Mouse (Mus musculus) embryonic facial prominence, embryonic 14.5 days (tissue): ENCODE measurements around the gene Tmub1. TPM values are rescaled to one million over a fixed set of nuclear protein-coding genes. Genes with fewer than 3 reads are reported as not detected.
"Not testable (repeated sequence)": the region's sequence is repeated elsewhere in the genome, so short reads cannot be mapped to it uniquely, and the experiment has no call there.

Source experiments
- ATAC-seq: fragments of 200-750 bp; cut with Nextera tagmentation; 2 replicates; pipeline ENCODE4 v1.8.0; 2017; ENCODE audit warnings: low read depth, moderate number of reproducible peaks, moderate TSS enrichment
- DNase-seq: peaks from one replicate; pipeline ENCODE4 v3.0.0-alpha.2; 2015; ENCODE audit warnings: low spot score
- H3K27ac ChIP-seq: fragments of 300-500 bp; sonication (generic); replicated peaks from 2 replicates; pipeline ENCODE4 v1.5.1; 2014; ENCODE audit warnings: low read depth, mild to moderate bottlenecking, low read length, moderate library complexity
- H3K27me3 ChIP-seq: fragments of 300-500 bp; sonication (generic); replicated peaks from 2 replicates; pipeline ENCODE4 v1.6.1; 2014; ENCODE audit warnings: low read length; ENCODE audit not compliant: control insufficient read depth, insufficient read depth
- H3K36me3 ChIP-seq: fragments of 300-500 bp; sonication (generic); 2 replicates; pipeline ENCODE4 v1.6.1; 2014; ENCODE audit warnings: low read length, mixed read lengths; ENCODE audit not compliant: control insufficient read depth, insufficient read depth
- H3K4me1 ChIP-seq: fragments of 300-500 bp; sonication (generic); 2 replicates; pipeline ENCODE4 v1.6.1; 2014; ENCODE audit warnings: antibody characterized with exemption, low read length; ENCODE audit not compliant: control insufficient read depth, insufficient read depth
- H3K4me2 ChIP-seq: fragments of 300-500 bp; sonication (generic); 2 replicates; pipeline ENCODE4 v1.6.1; 2014; ENCODE audit warnings: low read depth, mild to moderate bottlenecking, low read length, moderate library complexity, mixed read lengths
- H3K4me3 ChIP-seq: fragments of 300-500 bp; sonication (generic); 2 replicates; pipeline ENCODE4 v1.5.1; 2014; ENCODE audit warnings: low read depth, mild to moderate bottlenecking, low read length
- H3K9ac ChIP-seq: fragments of 300-500 bp; sonication (generic); 2 replicates; pipeline ENCODE4 v1.6.1; 2014; ENCODE audit warnings: low read depth, mild to moderate bottlenecking, low read length, moderate library complexity, mixed read lengths
- H3K9me3 ChIP-seq: fragments of 300-500 bp; sonication (generic); 2 replicates; pipeline ENCODE4 v1.6.1; 2016; ENCODE audit warnings: low read length; ENCODE audit not compliant: control insufficient read depth
- WGBS: fragments of 180-500 bp; shearing (Covaris S2); extraction: QIAGEN DNeasy Blood & Tissue Kit; methylation state at CpG from one replicate; pipeline ENCODE4 v1.1.7; 2014; 5-methylcytosine and 5-hydroxymethylcytosine counted together
- polyA plus RNA-seq: library from polyadenylated mRNA; unstranded; fragments of >200 nt; fragmentation: Nextera tagmentation; extraction: Ambion mirVana; gene quantifications from 2 replicates; pipeline ENCODE4 v1.2.1, GENCODE M21; 2014

The Tmub1 gene
- polyA plus RNA-seq, 1 experiment from 2014 or later, result 16.5 TPM

DNA sequence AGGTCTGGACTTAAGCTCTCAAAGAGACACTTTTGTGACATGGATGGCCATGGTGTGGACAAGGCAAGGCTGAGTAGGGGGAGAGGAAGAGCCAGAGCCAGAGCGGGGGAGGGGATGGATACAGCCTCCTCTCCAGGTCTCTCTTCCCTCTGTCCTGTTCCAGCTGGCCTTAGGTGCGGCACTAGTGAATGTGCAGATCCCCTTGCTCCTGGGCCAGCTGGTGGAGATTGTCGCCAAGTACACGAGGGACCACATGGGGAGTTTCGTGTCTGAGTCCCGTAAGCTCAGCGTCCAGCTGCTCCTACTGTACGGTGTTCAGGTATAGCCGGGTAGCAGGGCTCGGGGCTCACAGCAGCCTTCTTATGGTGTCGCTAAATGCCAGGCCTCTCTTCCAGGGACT, 47.3 kb downstream of the Tmub1 start:
- Histone ChIP-seq H3K9me3 (no peaks in the 10 kb centered on the region), H3K27ac (no peak overlapping the region), H3K36me3 (peaks cover 20% of the 10 kb centered on the region; the same call in 1 of the 2 replicates), H3K27me3 (no peaks in the 10 kb centered on the region), H3K4me2 (no peak overlapping the region), H3K4me1 (no peaks in the 10 kb centered on the region), H3K9ac (no peak overlapping the region), H3K4me3 (no peak overlapping the region)
- WGBS, result 74% methylated on average over 11 of the region's 11 CpGs
- DNase-seq (no peak), ATAC-seq (no peak)

DNA sequence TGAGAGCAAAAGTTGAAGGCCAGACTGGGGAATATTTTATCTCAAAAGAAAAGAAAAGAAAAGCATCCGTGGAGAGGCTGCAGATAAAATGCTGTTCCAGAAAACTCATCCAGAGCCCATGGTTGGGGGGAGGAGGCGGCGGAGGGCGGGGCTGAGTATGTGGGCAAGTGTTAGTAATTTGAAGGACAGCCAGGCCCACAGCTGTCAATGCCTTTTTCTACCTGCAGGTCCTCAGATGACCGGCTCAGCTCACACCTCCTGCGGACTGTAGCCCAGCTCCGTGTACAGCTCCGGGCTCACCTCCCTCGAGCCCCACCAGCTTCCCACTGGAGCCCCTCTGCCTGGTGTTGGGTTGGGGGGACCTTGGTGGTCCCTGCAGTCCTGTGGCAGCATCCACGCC, 48.0 kb downstream of the Tmub1 start:
- DNase-seq (no peak), ATAC-seq (no peak)
- Histone ChIP-seq H3K36me3 (peaks cover 20% of the 10 kb centered on the region; the same call in 1 of the 2 replicates), H3K27ac (no peak overlapping the region), H3K4me3 (no peak overlapping the region), H3K4me1 (no peaks in the 10 kb centered on the region), H3K4me2 (no peak overlapping the region), H3K9ac (no peak overlapping the region), H3K9me3 (no peaks in the 10 kb centered on the region), H3K27me3 (no peaks in the 10 kb centered on the region)
- 88% methylated on average over 9 of the region's 10 CpGs for WGBS

DNA sequence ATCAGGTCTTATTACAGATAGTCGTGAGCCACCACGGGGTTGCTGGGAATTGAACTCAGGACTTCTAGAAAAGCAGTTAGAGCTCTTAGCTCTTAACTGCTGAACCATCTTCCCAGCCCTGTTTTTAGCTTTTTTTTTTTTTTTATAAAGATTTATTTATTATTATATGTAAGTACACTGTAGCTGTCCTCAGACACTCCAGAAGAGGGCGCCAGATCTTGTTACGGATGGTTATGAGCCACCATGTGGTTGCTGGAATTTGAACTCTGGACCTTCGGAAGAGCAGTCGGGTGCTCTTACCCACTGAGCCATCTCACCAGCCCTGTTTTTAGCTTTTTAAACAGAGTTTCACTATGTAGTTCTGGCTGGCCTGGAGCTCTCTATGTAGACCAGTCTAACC, 51.4 kb downstream of the Tmub1 start:
- ATAC-seq, DNase-seq, H3K9ac ChIP-seq, H3K4me3 ChIP-seq, H3K27me3 ChIP-seq, H3K36me3 ChIP-seq, H3K9me3 ChIP-seq, H3K4me1 ChIP-seq, H3K27ac ChIP-seq, H3K4me2 ChIP-seq: not testable (repeated sequence)
- 86% methylated on average over 6 of the region's 6 CpGs for WGBS

Other genes with a start within 250 kb of the Tmub1 start
- 6.7 and 7.6 TPM in 2 replicates for gene Kcnh2, start 96.2 kb downstream of the Tmub1 start, polyA plus RNA-seq
- 7.8 and 7.9 TPM in 2 replicates for gene Nos3, start 83.0 kb downstream of the Tmub1 start, polyA plus RNA-seq
- 0.75 and 0.81 TPM in 2 replicates for gene Atg9b, start 55.7 kb downstream of the Tmub1 start, polyA plus RNA-seq
- 35.6 and 42.0 TPM in 2 replicates for gene Abcb8, start 54.2 kb downstream of the Tmub1 start, polyA plus RNA-seq
- 1.7 and 2.1 TPM in 2 replicates for gene Asic3, start 34.5 kb downstream of the Tmub1 start, polyA plus RNA-seq
- gene Cdk5, start 24.3 kb downstream of the Tmub1 start, polyA plus RNA-seq, result 48.2 and 55.0 TPM in 2 replicates
- 26.0 and 31.0 TPM in 2 replicates for gene Slc4a2, start 24.0 kb downstream of the Tmub1 start, polyA plus RNA-seq
- gene Fastk, start 2.6 kb downstream of the Tmub1 start, polyA plus RNA-seq, result 111 and 119 TPM in 2 replicates
- 31.5 and 33.9 TPM in 2 replicates for gene Agap3, start 4.3 kb upstream of the Tmub1 start, polyA plus RNA-seq
- gene Gbx1, start 79.3 kb upstream of the Tmub1 start, polyA plus RNA-seq, result 0.04 and 0.05 TPM in 2 replicates
- gene Asb10, start 93.1 kb upstream of the Tmub1 start, polyA plus RNA-seq, result 1.2 and 1.8 TPM in 2 replicates
- gene 4931409K22Rik, start 109.0 kb upstream of the Tmub1 start, polyA plus RNA-seq, result not detected in 2 replicates
- 83.7 and 96.3 TPM in 2 replicates for gene Abcf2, start 129.6 kb upstream of the Tmub1 start, polyA plus RNA-seq
- gene Chpf2, start 138.9 kb upstream of the Tmub1 start, polyA plus RNA-seq, result 21.2 and 23.4 TPM in 2 replicates
- 48.9 and 54.7 TPM in 2 replicates for gene Smarcd3, start 176.6 kb upstream of the Tmub1 start, polyA plus RNA-seq
- gene Nub1, start 237.7 kb upstream of the Tmub1 start, polyA plus RNA-seq, result 34.8 and 38.1 TPM in 2 replicates